9 mouse cellular contexts compared by ENCODE assay signal in the genomic region with DNA sequence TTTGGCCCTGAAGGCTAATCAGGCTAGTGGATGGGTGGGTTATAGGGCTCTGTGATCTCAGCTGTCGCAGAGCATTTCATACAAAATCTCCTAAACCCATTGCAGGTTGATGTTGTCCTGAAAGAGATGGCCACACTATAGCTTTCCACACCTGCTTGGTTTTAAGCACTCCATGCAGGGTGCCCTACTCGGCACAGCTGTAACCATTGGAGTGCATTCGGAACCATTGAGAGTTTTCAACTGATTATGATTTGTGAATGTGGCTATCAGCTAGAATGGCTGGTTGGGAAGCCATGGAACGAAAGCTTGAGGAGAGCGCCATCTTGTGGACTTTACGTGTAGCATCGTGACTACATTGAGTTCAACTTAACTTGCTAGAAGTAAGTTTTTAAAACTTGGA.
A peak's percentile ranks its signal among the peaks of the same experiment; 100 is the strongest.
DNase-seq lines count a peak whose midpoint lies in the region; ATAC-seq and TF ChIP-seq lines count a peak whose summit lies in the region.
"Had no signal": no experiment of that assay in that cellular context is flagged by ENCODE, and none has a peak within 500 bp of the region (broad histone marks: within the 10 kb centered on the region; RNA-seq: fewer than 3 reads in every experiment).

No protein-coding gene starts in this region.

- H3K79me2 ChIP-seq in CH12.LX (replicated peaks; ENCODE audit: control insufficient read depth, extremely low read depth, insufficient read depth, poor library complexity, severe bottlenecking): no peaks in the 10 kb centered on the region

- no peaks in the 10 kb centered on the region for H3K4me1 ChIP-seq in hindbrain, embryonic 11.5 days (replicated peaks; ENCODE audit: control insufficient read depth, insufficient read depth, low read length)
- no peaks in the 10 kb centered on the region for H3K4me1 ChIP-seq in hindbrain, embryonic 16.5 days (ENCODE audit: control insufficient read depth, insufficient read depth, low read depth, low read length)
- peaks cover 0 to 12% of the 10 kb centered on the region in 2 experiments; a peak in 2 of 4 replicates for H3K4me1 ChIP-seq in CH12.LX (ENCODE audit: control insufficient read depth in 1 of 2, insufficient read depth in 2 of 2)
- H3K4me1 ChIP-seq: limb, embryonic 15.5 days had no signal

- no peaks in the 10 kb centered on the region for H3K36me3 ChIP-seq in hindbrain, embryonic 11.5 days (ENCODE audit: control insufficient read depth, insufficient read depth, low read length)
- no peaks in the 10 kb centered on the region for H3K36me3 ChIP-seq in hindbrain, embryonic 16.5 days (ENCODE audit: control insufficient read depth, insufficient read depth, low read length)
- H3K36me3 ChIP-seq in CH12.LX (replicated peaks in 1 of 2; ENCODE audit: control insufficient read depth in 1 of 2, insufficient read depth in 1 of 2, low read length in 1 of 2): no peaks in the 10 kb centered on the region
- H3K36me3 ChIP-seq: limb, embryonic 15.5 days had no signal

- no peak overlapping the region for H3K27ac ChIP-seq in hindbrain, embryonic 11.5 days (ENCODE audit: low read depth, low read length)
- H3K27ac ChIP-seq in hindbrain, embryonic 16.5 days (ENCODE audit: low read depth, low read length): no peak overlapping the region
- H3K27ac ChIP-seq in CH12.LX (ENCODE audit: insufficient read depth, low read depth): no peak overlapping the region
- H3K27ac ChIP-seq: limb, embryonic 15.5 days had no signal

- no peaks in the 10 kb centered on the region for H3K9me3 ChIP-seq in hindbrain, embryonic 11.5 days (ENCODE audit: control insufficient read depth, low read length)
- H3K9me3 ChIP-seq in hindbrain, embryonic 16.5 days (ENCODE audit: control insufficient read depth, low read length): no peaks in the 10 kb centered on the region
- no peaks in the 10 kb centered on the region for H3K9me3 ChIP-seq in CH12.LX (replicated peaks; ENCODE audit: low read length)
- H3K9me3 ChIP-seq: limb, embryonic 15.5 days had no signal

- DNase-seq in hindbrain, embryonic 11.5 days (ENCODE audit: low spot score): peak; percentile 79
- DNase-seq in CH12.LX (ENCODE audit: extremely low read depth): peak; percentile 82
- DNase-seq in c-Kit-positive CD71-positive TER-119-negative erythroid progenitor cells, embryonic 14.5 days (ENCODE audit: low read depth): peak; percentile 35
- peak; percentile 69 for DNase-seq in forelimb bud, embryonic 11.5 days (ENCODE audit: low read depth, low spot score)
- peak; percentile 48 to 59 for DNase-seq in layer of hippocampus, postnatal 10 days (ENCODE audit: low spot score in 2 of 2)
- DNase-seq in mesoderm, embryonic 11.5 days (ENCODE audit: low read depth, low spot score): peak; percentile 72
- peak; percentile 28 for DNase-seq in telencephalon, adult 2 months (ENCODE audit: low read depth, low spot score)

- TF ChIP-seq RAD21 in CH12.LX (IDR thresholded peaks at IDR 0.05; ENCODE audit: low read depth, low read length): peak; percentile 95

- H3K4me2 ChIP-seq in hindbrain, embryonic 11.5 days (replicated peaks; ENCODE audit: low read depth, low read length): no peak overlapping the region
- H3K4me2 ChIP-seq in hindbrain, embryonic 16.5 days (ENCODE audit: low read length): no peak overlapping the region
- 0 out of 2 replicates have a peak overlapping the region, but pooled peaks have one; percentile 57 for H3K4me2 ChIP-seq in CH12.LX (ENCODE audit: insufficient read depth, low read depth, poor library complexity, severe bottlenecking)
- H3K4me2 ChIP-seq: limb, embryonic 15.5 days had no signal

- in situ Hi-C loops in CH12.LX (cut with MboI; ENCODE audit: low pct_ligation_motif_present, low pct_unique_long_range_greater_than_20kb, low sequenced_read_pairs): loop anchor here (5.0 to 10.0 kb wide), 2 partner anchors 68 to 210 kb away; a partner anchor contains a TSS

- WGBS in hindbrain, embryonic 11.5 days: 20% methylated on average over 7 of the region's 7 CpGs
- WGBS in hindbrain, embryonic 16.5 days: 20% methylated on average over 7 of the region's 7 CpGs

- 0 out of 2 replicates have a peak, but pooled peaks cover 2% of the 10 kb centered on the region for H3K27me3 ChIP-seq in hindbrain, embryonic 11.5 days (ENCODE audit: control insufficient read depth, insufficient read depth, low read length)
- H3K27me3 ChIP-seq in hindbrain, embryonic 16.5 days (replicated peaks; ENCODE audit: control insufficient read depth, insufficient read depth, low read length): peaks cover 9% of the 10 kb centered on the region
- no peaks in the 10 kb centered on the region for H3K27me3 ChIP-seq in CH12.LX (replicated peaks)

- ATAC-seq in hindbrain, embryonic 11.5 days (ENCODE audit: low FRiP score): no peak
- ATAC-seq in hindbrain, embryonic 16.5 days: no peak

- no peak overlapping the region for H3K4me3 ChIP-seq in hindbrain, embryonic 11.5 days (ENCODE audit: low read depth, low read length)
- no peak overlapping the region for H3K4me3 ChIP-seq in hindbrain, embryonic 16.5 days (ENCODE audit: low read length)
- H3K4me3 ChIP-seq in CH12.LX (replicated peaks in 1 of 3; ENCODE audit: low read depth in 2 of 3, low read length in 2 of 3, poor library complexity in 1 of 3): no peak overlapping the region
- H3K4me3 ChIP-seq: limb, embryonic 15.5 days had no signal

- TF ChIP-seq EP300 in CH12.LX (IDR thresholded peaks at IDR 0.05; ENCODE audit: low read length): no peak

- peak; percentile 77 to 96 for TF ChIP-seq CTCF in CH12.LX (conservative IDR thresholded peaks at IDR 0.05 in 1 of 2, IDR thresholded peaks at IDR 0.05 in 1 of 2; ENCODE audit: low read depth in 2 of 2, low read length in 2 of 2)

- dilution Hi-C loops in CH12.LX (cut with MboI; ENCODE audit: extremely low pct_ligation_motif_present, extremely low pct_unique_long_range_greater_than_20kb, low sequenced_read_pairs): no loop called here

- TF ChIP-seq POLR2A in CH12.LX (IDR thresholded peaks at IDR 0.05; ENCODE audit: low read depth, low read length): no peak

- H3K9ac ChIP-seq in hindbrain, embryonic 11.5 days (ENCODE audit: low read depth, low read length): no peak overlapping the region
- no peak overlapping the region for H3K9ac ChIP-seq in hindbrain, embryonic 16.5 days (ENCODE audit: low read depth, low read length)
- no peak overlapping the region for H3K9ac ChIP-seq in CH12.LX (ENCODE audit: insufficient read depth, low read depth)
- H3K9ac ChIP-seq: limb, embryonic 15.5 days had no signal

TF ChIP-seq in CH12.LX, 34 proteins besides CTCF, POLR2A, EP300 and RAD21:
- TF ChIP-seq PAX5 (IDR thresholded peaks at IDR 0.05; ENCODE audit: low read length) (no peak), ELF1 (IDR thresholded peaks at IDR 0.05; ENCODE audit: low read depth, low read length) (no peak), USF1 (IDR thresholded peaks at IDR 0.05; ENCODE audit: low read depth, low read length) (no peak), ETS1 (conservative IDR thresholded peaks at IDR 0.05; ENCODE audit: low read depth, low read length) (no peak), MYC (IDR thresholded peaks at IDR 0.05; ENCODE audit: low read depth, low read length) (peak; percentile 60; the same call in 1 of the 2 replicates), UBTF (IDR thresholded peaks at IDR 0.05; ENCODE audit: low read depth, low read length) (no peak), ZC3H11A (IDR thresholded peaks at IDR 0.05; ENCODE audit: low read depth, low read length) (peak; percentile 73), IRF4 (IDR thresholded peaks at IDR 0.05; ENCODE audit: low read depth, low read length) (no peak; the same call in 1 of the 2 replicates), MAX (IDR thresholded peaks at IDR 0.05; ENCODE audit: low read length) (no peak), NELFE (IDR thresholded peaks at IDR 0.05; ENCODE audit: low read depth, low read length) (peak; percentile 41), POLR2AphosphoS2 (IDR thresholded peaks at IDR 0.05; ENCODE audit: low read depth, low read length) (no peak), NRF1 (IDR thresholded peaks at IDR 0.05; ENCODE audit: low read depth, low read length) (no peak), ZMIZ1 (IDR thresholded peaks at IDR 0.05; ENCODE audit: low read depth, low read length) (no peak), ZNF384 (IDR thresholded peaks at IDR 0.05; ENCODE audit: low read depth, low read length) (no peak), JUN (IDR thresholded peaks at IDR 0.05; ENCODE audit: insufficient read depth, low read depth, low read length) (0 out of 2 replicates have a peak, but pooled peaks have one; percentile 4), HCFC1 (IDR thresholded peaks at IDR 0.05; ENCODE audit: low read depth, low read length) (no peak), SMC3 (IDR thresholded peaks at IDR 0.05; ENCODE audit: low read depth, low read length) (peak; percentile 91), TCF12 (IDR thresholded peaks at IDR 0.05; ENCODE audit: low read depth, low read length) (no peak), USF2 (conservative IDR thresholded peaks at IDR 0.05; ENCODE audit: low read depth, low read length) (no peak)
TF ChIP-seq in CH12.LX: peak in this region for 5.

Comparison
In these comparisons a context has a peak if more than half of its experiments do, and no peak if none do; other contexts are left out.
1. DNase-seq: peak in every context shown above with its lines; median percentile 82 in CH12.LX; 79 in hindbrain, embryonic 11.5 days; 72 in mesoderm, embryonic 11.5 days; 69 in forelimb bud, embryonic 11.5 days; 54 in layer of hippocampus, postnatal 10 days; 35 in c-Kit-positive CD71-positive TER-119-negative erythroid progenitor cells, embryonic 14.5 days; 28 in telencephalon, adult 2 months.